Mouse (Mus musculus) layer of hippocampus, postnatal 14 days (tissue): Measurements from ENCODE around the gene Cct7. TPM values are rescaled to one million over a fixed set of nuclear protein-coding genes. Genes with fewer than 3 reads are reported as not detected.

Experiments used
- DNase-seq, 2 experiments: peaks; one replicate each; pipeline ENCODE4 v3.0.0; 2021 to 2022; ENCODE audit warnings: low spot score in 2 of 2, mixed read lengths in 1 of 2
- total RNA-seq, 2 experiments: library from RNA; stranded (reverse); gene quantifications; 2 replicates each; pipeline ENCODE4 v1.2.3; 2021

Cct7 gene
- total RNA-seq, 2 experiments from 2014 or later = 204 to 218 TPM

DNA sequence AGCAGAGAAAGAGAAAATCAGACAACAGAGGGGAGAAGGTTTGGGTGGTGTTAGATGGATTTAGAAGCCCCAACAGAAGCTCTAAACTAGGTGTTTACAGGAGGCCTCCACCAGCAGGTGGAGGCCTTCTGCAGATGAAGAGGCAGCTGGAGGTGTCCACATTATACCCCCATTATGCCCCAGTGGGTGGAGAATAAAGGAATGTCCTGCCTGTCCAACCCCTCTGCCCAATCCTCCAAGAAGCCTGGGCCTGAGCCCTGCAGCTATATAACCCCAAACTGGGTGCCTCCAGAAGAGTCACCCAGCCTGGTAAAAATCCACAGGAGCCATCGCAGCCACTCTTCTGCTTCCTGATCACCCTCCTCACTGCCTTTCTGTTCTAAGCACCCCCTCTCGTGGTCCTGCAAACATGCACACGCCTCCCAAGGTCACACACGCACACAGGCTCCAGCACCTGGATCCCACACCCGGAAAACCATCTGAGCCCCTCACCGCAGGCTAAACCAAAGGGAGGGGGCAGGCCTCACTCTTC lies 50.3 kb downstream of the Cct7 start:
- no peak for DNase-seq

DNA sequence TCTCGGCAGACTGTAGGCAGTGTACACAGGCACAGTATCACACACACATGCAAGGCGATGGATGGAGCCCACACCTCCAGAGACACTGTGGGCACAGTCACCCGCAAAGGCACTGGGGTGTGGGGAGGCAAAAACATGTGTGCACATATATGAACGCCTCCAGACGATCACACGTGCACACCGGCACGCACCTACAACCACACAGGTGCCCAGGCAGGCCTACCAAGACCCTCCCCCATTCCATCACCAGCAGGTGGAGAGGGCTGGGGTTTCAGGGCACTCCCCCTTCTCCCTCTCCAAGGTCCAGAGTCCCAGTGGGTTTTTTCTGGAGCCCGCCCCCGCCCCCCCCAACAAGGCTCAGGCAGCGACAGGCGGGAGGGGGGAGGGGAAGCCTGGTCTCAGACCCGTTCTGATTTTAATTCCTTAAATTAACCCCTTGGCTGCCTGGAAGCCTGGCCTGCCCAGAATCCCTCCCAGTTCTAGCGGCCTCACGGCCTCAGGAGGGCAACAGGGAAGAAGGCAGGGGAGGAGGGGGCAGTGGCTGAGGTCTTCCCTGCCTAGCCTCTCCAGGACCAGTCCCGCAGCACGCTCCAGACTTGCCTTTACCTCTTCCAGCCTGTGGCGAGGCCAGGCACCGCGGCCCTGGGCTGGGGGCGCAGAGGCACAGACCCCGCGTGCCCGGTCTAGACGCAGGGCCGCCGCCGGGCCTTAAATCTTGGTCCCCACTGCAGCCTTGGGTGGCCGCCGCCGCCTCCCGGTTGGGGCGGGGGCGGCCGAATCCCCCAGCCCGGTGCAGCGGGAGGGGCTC lies 51.0 kb downstream of the Cct7 start:
- peak; percentile 39 to 42 for DNase-seq

DNA sequence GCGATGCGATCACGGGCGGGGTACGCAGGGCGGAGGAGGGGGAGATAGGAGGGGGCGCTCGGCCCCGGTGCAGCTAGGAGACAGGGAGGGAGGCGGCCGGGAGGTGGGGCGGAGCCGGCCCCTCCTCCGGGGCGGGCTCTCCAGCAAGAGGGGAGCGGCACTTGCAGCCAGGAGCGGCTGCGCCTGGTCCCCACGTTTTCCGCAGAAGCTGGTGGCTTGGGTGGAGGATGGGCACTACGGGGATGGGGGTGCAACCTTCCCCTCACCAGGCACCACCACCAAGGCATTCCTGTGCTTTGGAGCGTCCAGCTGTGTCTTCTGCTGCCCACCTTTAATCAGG lies 51.6 kb downstream of the Cct7 start, which contains the start of gene Fbxo41:
TSS of gene Fbxo41 (minus strand) at position 84 of the 340 bp plus-strand sequence.
- peak; percentile 66 to 79 for DNase-seq

GRCm38 (mm10) chr6:85504908-85505307 lies 53.6 kb downstream of the Cct7 start:
- no peak for DNase-seq

DNA sequence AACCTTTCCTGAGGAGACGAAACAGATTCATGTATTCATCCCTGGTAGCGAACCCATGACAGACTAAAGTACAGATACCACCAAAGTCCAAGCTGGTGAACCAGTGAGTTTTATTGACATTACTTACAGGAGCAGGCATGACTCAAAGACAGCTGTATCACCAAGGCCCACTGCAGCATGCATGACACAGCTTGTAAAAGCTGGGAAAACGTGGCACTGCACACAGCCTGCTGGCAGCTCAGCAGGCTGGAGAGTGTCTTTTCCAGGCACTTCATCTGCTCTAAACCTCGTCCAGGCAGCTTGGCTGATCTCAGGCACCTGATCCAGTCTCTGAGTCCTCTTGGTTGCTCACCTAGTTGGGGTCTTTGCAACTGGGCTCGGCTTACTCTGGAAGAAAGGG lies 57.3 kb downstream of the Cct7 start:
- no peak for DNase-seq

DNA sequence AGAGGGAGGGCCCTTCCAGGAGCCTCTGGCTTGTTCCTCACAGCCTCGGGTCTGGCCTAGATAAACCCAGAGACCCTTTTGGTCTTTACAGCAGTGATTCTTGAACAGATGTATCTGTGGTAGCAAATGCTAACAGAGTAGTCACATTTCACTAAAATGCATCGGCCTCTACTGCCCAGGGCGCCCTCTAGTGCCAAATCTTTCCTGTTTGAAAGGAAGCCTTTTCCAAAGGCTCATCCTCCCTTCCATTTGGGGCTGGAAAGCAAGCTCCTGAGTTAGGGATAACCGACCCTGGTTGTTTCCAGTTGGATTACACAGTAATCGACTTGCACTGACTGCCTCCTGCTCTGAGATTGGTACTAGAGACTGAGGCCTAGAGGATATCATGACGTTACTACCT lies 59.2 kb downstream of the Cct7 start:
- DNase-seq = peak; percentile 72 to 83

DNA sequence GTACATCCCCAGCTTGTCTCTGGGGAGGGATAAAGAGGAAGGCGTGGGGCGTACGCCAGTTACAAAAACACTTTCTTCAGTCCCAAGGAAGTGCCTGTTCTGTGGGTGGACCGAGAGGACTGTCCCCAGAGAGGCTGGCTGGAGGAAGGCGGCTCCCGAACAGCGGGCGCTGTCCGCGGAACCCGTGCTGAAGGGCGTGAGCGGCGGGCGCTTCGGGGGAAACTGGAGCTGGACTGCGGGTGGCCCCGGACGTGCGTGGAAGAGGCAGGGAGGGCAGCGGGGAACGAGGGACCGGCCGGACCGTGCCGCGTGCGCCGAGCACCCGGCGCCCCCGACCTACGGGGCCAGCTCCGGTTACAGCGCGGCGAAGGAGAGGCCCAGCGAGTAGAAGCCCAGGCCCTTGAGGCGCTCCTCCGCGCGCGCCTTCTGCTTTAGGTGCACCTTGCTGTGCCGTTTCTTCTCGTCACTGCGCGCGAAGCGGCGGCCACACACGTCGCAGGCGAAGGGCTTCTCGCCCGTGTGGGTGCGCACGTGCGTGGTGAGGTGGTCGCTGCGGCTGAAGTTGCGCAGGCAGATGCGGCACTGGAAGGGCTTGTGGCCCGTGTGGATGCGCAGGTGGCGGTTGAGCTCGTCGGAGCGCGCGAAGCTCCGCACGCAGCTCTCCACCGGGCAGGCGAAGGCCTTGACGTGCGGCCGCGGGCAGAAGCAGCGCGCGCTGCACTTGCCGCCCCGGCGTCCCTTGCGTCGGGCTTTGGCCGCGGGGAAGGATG lies 60.2 kb downstream of the Cct7 start:
- peak in 1 of 2 experiments; percentile 19 for DNase-seq

DNA sequence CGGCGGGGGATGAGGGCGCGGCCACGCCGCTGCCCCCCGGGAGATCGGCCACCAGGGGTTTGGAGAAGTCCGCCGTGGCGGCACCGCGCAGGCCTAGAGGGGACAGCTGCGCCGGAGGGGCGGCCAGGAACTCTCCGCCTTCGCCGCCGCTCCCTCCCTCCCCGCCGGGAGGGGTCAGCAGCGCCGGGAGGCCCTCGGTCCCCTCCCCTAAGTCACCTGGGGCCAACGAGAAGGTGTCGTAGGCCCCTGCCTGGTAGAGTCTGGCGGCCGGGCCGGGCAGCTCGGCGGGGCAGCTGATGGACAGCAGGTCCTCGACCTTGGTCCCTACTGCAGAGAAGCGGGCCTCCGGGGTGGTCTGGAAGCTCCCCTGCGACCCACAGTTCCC lies 60.7 kb downstream of the Cct7 start:
- no peak for DNase-seq

DNA sequence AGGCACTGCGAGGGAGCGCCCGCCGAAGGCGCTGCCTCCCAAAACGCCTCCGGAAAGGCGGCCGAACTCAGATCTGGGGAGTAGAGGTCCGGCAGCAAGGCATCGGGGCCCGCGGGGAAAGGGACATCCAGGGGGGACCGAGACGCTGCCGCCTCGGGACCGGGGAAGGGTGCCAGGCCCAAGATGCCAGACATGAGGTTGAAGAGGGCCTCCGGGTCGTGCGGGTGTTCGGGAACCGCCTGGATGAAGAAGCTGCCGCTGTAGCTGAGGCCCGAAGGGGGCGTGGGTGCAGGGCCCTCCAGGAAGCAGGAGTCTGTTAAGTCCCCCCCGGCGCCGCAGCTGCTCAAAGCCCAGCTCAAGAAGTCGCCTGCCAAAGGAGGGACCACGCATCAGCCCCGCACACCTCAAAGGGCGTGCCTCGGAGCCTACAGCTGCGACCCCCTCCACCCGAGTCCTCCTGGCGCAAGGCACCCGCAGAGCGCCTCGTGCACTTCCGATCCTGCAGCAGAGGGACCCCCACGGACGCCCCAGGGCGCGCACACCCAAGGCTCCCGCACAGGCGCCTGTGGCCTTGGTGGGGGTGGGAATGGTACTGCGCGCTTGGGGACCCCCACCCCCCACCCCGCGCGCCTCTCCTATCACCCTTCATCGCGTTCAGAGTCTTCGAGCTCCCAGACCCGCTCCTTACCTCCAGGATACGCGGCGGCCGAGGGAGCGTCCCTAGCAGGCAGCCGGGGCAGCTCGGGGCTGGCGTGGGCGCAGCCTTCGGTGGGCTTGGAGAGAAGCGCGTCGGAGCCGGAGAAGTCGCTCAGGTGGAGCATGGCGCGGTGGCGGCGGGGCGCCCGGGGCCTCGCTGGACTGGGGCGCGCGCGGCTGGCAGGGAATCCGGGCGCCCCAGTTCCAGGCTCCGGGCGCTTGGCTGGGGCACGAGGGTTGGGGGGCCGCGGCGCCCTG lies 61.5 kb downstream of the Cct7 start:
- DNase-seq = no peak

GRCm38 (mm10) chr6:85513531-85513910 lies 62.2 kb downstream of the Cct7 start, which contains the start of gene Egr4:
Egr4 (minus strand) TSS chr6:85513589.
- DNase-seq = peak; percentile 80 to 92

- DNase-seq = no peak
Measured at GRCm38 (mm10) chr6:85515941-85516340, 64.6 kb downstream of the Cct7 start.

Other genes with a start within 250 kb of the Cct7 start
- gene Sfxn5, start 118.1 kb upstream of the Cct7 start, total RNA-seq = 100 to 1,000 TPM; 154 to 171 TPM
- 10 to 100 TPM; 50.8 to 56.2 TPM for gene Rab11fip5, start 76.9 kb upstream of the Cct7 start, total RNA-seq
- gene Noto, start 27.6 kb upstream of the Cct7 start, total RNA-seq = not detected
- 10 to 100 TPM; 32.8 to 35.4 TPM for gene Smyd5, start 19.5 kb upstream of the Cct7 start, total RNA-seq
- 10 to 100 TPM; 13.7 to 18.1 TPM for gene Pradc1, start 456 bp downstream of the Cct7 start, total RNA-seq
- gene Fbxo41, start 51.5 kb downstream of the Cct7 start, total RNA-seq = 10 to 100 TPM; 89.7 to 94.5 TPM
- gene Egr4, start 62.1 kb downstream of the Cct7 start, total RNA-seq = 10 to 100 TPM; 26.5 to 32.0 TPM
- gene Alms1, start 136.0 kb downstream of the Cct7 start, total RNA-seq = 1 to 10 TPM; 6.9 to 7.0 TPM